Mouse (Mus musculus) macrophage (primary cell): ENCODE measurements around the gene Gsdme. TPM values are rescaled to one million over a fixed set of nuclear protein-coding genes. Genes with fewer than 3 reads are reported as not detected.

Experiments
- H3K27ac ChIP-seq: fragments of 350-480 bp; formaldehyde crosslinking; 2 replicates; pipeline ENCODE4 v1.9.0; 2021
- H3K36me3 ChIP-seq: fragments of 350-480 bp; formaldehyde crosslinking; 2 replicates; pipeline ENCODE4 v1.9.0; 2021; ENCODE audit errors: inconsistent target
- H3K4me3 ChIP-seq: fragments of 350-480 bp; formaldehyde crosslinking; 2 replicates; pipeline ENCODE4 v1.9.0; 2021; ENCODE audit errors: inconsistent target
- H3K79me2 ChIP-seq: fragments of 350-480 bp; formaldehyde crosslinking; 2 replicates; pipeline ENCODE4 v1.9.0; 2021; ENCODE audit errors: inconsistent target
- WGBS: methylation state at CpG from one replicate; pipeline ENCODE4 v1.1.7; 2026; ENCODE audit warnings: inconsistent platforms; ENCODE audit not compliant: missing documents; 5-methylcytosine and 5-hydroxymethylcytosine counted together
- polyA plus RNA-seq: library from polyadenylated mRNA; stranded (reverse); fragments of 250-400 nt; gene quantifications from 3 replicates; pipeline ENCODE4 v1.2.4, GENCODE M21; 2018; ENCODE audit warnings: inconsistent platforms

The Gsdme gene
- polyA plus RNA-seq, 1 experiment from 2014 or later, result 4.4 TPM

GRCm38 (mm10) chr6:50191605-50192004 lies 72.1 kb downstream of the Gsdme start:
- H3K79me2 ChIP-seq, result no peaks in the 10 kb centered on the region
- no peaks in the 10 kb centered on the region for H3K36me3 ChIP-seq
- WGBS, result 96% methylated on average over 3 of the region's 3 CpGs
- H3K4me3 ChIP-seq, result no peak overlapping the region
- H3K27ac ChIP-seq, result no peak overlapping the region

- H3K36me3 ChIP-seq, result no peaks in the 10 kb centered on the region
- H3K27ac ChIP-seq, result no peak overlapping the region
Measured at GRCm38 (mm10) chr6:50189376-50189775, 74.3 kb downstream of the Gsdme start.

DNA sequence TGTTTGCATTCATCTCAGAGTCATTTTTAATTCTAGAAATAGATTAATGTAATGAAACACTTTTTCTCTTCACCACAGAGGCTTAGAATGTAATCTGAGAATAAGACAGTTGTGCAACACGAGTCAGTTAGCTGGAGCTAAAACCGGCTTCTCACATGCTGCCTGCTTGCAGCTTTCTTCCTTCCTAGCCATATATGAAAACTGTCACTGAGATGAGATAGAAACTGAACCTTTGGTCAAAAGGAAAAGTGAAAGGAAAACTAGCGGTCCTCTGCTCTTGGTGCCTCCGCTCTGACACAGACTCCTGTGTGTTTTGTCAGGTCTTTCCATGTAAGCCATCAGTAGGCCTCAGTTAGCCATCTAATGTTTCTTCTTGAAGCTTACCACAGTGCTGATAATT lies 75.7 kb downstream of the Gsdme start:
- Histone ChIP-seq H3K36me3 (no peaks in the 10 kb centered on the region), H3K79me2 (no peaks in the 10 kb centered on the region), H3K27ac (peak overlapping the region; percentile 51), H3K4me3 (peak overlapping the region; percentile 19; the same call in 1 of the 2 replicates)
- 2% methylated on average over 4 of the region's 4 CpGs for WGBS

More at GRCm38 (mm10) chr6:50189376-50189775, 74.3 kb downstream of the Gsdme start:
- H3K79me2 ChIP-seq, result no peaks in the 10 kb centered on the region
- H3K4me3 ChIP-seq, result no peak overlapping the region

- no peak overlapping the region for H3K4me3 ChIP-seq
- 83% methylated on average over 4 of the region's 4 CpGs for WGBS
- H3K79me2 ChIP-seq, result no peaks in the 10 kb centered on the region
- H3K27ac ChIP-seq, result no peak overlapping the region
- no peaks in the 10 kb centered on the region for H3K36me3 ChIP-seq
Measured at GRCm38 (mm10) chr6:50180189-50180588, 83.5 kb downstream of the Gsdme start.

GRCm38 (mm10) chr6:50175736-50176135 lies 87.9 kb downstream of the Gsdme start:
- no peak overlapping the region for H3K4me3 ChIP-seq
- WGBS, result 73% methylated on average over 1 of the region's 1 CpGs
- no peaks in the 10 kb centered on the region for H3K79me2 ChIP-seq
- H3K36me3 ChIP-seq, result no peaks in the 10 kb centered on the region
- H3K27ac ChIP-seq, result no peak overlapping the region

DNA sequence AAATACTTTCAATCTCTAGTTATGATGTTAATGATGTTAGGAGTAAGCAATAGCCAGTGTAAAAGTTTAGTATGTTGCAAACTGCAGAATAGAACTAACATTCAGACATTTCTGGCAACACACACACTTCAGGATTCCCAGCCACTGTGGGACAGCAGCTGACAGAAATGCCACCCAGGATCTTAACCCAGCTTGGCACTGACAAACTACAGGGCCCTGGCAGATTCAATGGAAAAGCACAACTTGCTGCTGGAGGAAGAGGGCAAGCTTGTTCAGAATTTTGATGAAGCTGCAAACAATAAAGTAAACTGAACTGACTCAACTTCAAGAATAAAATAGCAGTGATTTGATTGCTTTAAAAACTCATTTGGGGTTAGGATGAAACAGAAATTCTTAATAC lies 93.9 kb downstream of the Gsdme start:
- no peak overlapping the region for H3K27ac ChIP-seq
- no peak overlapping the region for H3K4me3 ChIP-seq
- H3K79me2 ChIP-seq, result no peaks in the 10 kb centered on the region
- no peaks in the 10 kb centered on the region for H3K36me3 ChIP-seq

DNA sequence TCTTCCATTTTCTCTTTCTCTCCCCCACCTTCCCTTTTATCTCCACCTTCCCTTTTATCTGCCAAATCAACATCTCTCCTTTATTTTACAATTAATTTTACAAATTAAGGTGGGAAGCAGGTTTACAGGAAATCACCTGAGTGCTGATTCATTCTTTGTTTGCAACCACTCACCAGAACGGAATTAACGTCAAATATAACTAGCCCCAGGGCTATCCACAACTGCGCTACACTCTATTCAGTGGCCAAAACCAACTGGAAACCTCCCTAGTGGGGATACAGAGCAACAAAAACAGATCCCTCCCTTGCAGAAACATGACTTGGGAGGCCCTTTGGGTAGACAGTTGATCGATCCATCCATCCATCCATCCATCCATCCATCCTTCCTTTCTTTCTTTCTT lies 94.8 kb downstream of the Gsdme start:
- no peak overlapping the region for H3K27ac ChIP-seq
- no peaks in the 10 kb centered on the region for H3K36me3 ChIP-seq
- H3K4me3 ChIP-seq, result no peak overlapping the region
- 75% methylated on average over 4 of the region's 4 CpGs for WGBS
- no peaks in the 10 kb centered on the region for H3K79me2 ChIP-seq

DNA sequence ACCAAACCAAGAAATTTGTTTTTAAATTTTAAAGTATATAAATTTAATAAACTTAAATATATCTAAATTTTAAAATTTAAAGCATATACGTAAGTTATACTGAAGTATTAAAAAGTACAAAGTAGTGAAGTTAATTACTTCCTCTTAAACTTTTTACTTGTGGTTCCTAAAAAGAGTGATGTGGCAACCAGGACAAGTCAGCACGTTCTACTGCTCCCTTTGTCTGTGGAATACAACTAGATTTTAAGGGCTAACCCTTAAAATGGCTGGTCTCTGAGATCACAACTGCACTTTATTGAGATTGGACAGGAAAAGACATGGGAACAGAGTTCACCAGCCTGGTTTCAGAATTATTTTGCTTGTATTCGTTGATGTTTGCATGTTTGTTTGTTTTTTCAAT lies 100.6 kb downstream of the Gsdme start:
- Histone ChIP-seq H3K36me3 (no peaks in the 10 kb centered on the region), H3K4me3 (no peak overlapping the region), H3K79me2 (no peaks in the 10 kb centered on the region), H3K27ac (no peak overlapping the region)
- WGBS, result 8% methylated on average over 3 of the region's 3 CpGs

- WGBS, result 93% methylated on average over 6 of the region's 6 CpGs
- H3K4me3 ChIP-seq, result no peak overlapping the region
Measured at GRCm38 (mm10) chr6:50159842-50160241, 103.8 kb downstream of the Gsdme start.

GRCm38 (mm10) chr6:50149378-50149777 lies 114.3 kb downstream of the Gsdme start:
- Histone ChIP-seq H3K27ac (no peak overlapping the region), H3K36me3 (no peaks in the 10 kb centered on the region)
- WGBS, result 83% methylated on average over 4 of the region's 4 CpGs

More at GRCm38 (mm10) chr6:50159842-50160241, 103.8 kb downstream of the Gsdme start:
- H3K27ac ChIP-seq, result no peak overlapping the region
- H3K79me2 ChIP-seq, result no peaks in the 10 kb centered on the region
- no peaks in the 10 kb centered on the region for H3K36me3 ChIP-seq

GRCm38 (mm10) chr6:50146158-50146557 lies 117.5 kb downstream of the Gsdme start:
- Histone ChIP-seq H3K4me3 (no peak overlapping the region), H3K36me3 (no peaks in the 10 kb centered on the region), H3K27ac (no peak overlapping the region), H3K79me2 (no peaks in the 10 kb centered on the region; the same call in 1 of the 2 replicates)

More at GRCm38 (mm10) chr6:50149378-50149777, 114.3 kb downstream of the Gsdme start:
- Histone ChIP-seq H3K79me2 (no peaks in the 10 kb centered on the region), H3K4me3 (no peak overlapping the region)

DNA sequence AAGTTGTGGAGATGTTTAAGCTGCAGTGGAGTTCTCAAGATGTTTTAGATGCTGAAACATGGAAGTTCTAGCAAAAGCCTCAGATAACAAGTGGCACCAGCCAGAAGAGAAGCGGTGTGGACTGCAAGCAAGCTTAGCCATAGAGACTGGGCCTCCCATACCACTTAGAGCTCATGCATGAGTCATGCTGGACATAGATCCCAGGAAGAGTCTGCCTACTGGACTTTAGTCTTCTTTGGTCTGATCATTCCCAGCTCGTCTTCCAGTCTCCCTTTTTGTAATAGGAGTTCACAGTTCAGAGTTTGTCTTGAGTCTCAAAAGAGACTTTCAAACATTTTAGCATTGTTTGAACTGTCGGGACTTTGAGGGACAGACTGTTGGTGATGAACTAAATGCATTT lies 124.1 kb downstream of the Gsdme start:
- H3K27ac ChIP-seq, result no peak overlapping the region
- H3K36me3 ChIP-seq, result no peaks in the 10 kb centered on the region
- WGBS, result 94% methylated on average over 3 of the region's 3 CpGs
- peaks cover 18% of the 10 kb centered on the region for H3K79me2 ChIP-seq
- no peak overlapping the region for H3K4me3 ChIP-seq

Other genes with a start within 250 kb of the Gsdme start
- 16.1 to 61.6 TPM (median 46.5 TPM) in 3 replicates for gene Mpp6, start 153.6 kb downstream of the Gsdme start, polyA plus RNA-seq
- gene Osbpl3, start 192.3 kb upstream of the Gsdme start, polyA plus RNA-seq, result 4.4 to 14.6 TPM (median 4.7 TPM) in 3 replicates